Mouse (Mus musculus) splenic B cell, adult 2 months (primary cell): ENCODE measurements around the gene Mrpl19.

ENCODE experiments used
- DNase-seq: peaks from one replicate; pipeline ENCODE4 v3.0.0-alpha.2; 2011; ENCODE audit warnings: low read depth, low spot score
- H3K27me3 ChIP-seq: 2 replicates; pipeline ENCODE4 v1.6.1; 2012; ENCODE audit warnings: mild to moderate bottlenecking, low read length, moderate library complexity, mixed read lengths; ENCODE audit not compliant: control insufficient read depth, poor library complexity, insufficient read depth, severe bottlenecking
- H3K36me3 ChIP-seq: 2 replicates; pipeline ENCODE4 v1.6.1; 2012; ENCODE audit warnings: mild to moderate bottlenecking, low read length, moderate library complexity, mixed read lengths; ENCODE audit not compliant: control insufficient read depth, poor library complexity, insufficient read depth, severe bottlenecking

Gene Mrpl19

GRCm38 (mm10) chr6:81965296-81966067 lies at the start of gene Mrpl19:
TSS of gene Mrpl19 (minus strand) at chr6:81965958.
- Histone ChIP-seq H3K36me3 (peaks cover 6% of the 10 kb centered on the region), H3K27me3 (no peaks in the 10 kb centered on the region)
- DNase-seq: peak; percentile 92

- Histone ChIP-seq H3K36me3 (no peaks in the 10 kb centered on the region), H3K27me3 (no peaks in the 10 kb centered on the region)
- no peak for DNase-seq
Measured at GRCm38 (mm10) chr6:82012392-82012791, 46.6 kb upstream of the Mrpl19 start.

DNA sequence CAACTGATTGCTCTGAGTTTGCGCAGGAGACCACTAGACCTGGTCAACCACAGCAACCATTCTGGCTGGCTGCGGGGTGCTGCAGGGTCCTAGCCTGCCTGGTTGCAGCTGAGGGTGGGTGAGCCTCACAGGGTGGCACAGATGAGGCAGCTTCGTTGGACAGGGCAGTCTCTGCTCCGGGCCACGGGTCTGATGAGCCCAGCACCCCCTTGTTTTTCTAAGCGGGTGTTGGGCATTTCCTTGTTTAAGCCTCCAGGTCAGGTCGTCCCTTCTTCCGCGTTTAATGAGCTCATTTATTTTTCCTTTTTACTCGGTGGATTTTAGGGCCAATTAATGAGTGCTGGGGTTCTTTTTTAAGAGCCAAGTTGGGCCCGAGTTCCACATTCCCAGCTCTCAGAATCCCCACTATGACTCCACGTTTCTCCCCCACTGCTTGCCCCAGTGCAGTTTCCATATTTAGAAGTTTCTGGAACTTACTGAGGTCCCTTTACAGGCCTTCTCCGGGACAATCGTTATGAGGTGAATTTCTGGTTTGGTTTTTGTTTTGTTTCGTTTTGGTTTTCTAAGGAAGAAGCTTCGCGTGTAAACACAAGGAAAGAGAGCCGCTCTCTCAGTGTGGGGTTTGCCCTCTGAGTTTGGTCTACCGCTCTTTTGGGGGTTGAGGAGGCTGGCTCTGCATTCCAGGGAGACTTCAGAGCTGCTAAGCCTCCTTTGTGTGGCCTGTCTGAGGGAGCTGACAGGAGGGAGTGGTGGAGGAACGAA lies 24.5 kb upstream of the Mrpl19 start:
- Histone ChIP-seq H3K36me3 (no peaks in the 10 kb centered on the region), H3K27me3 (no peaks in the 10 kb centered on the region)
- no peak for DNase-seq

GRCm38 (mm10) chr6:81988341-81988740 lies 22.6 kb upstream of the Mrpl19 start:
- Histone ChIP-seq H3K36me3 (no peaks in the 10 kb centered on the region), H3K27me3 (no peaks in the 10 kb centered on the region)
- no peak for DNase-seq

GRCm38 (mm10) chr6:81987580-81987979 lies 21.8 kb upstream of the Mrpl19 start:
- H3K27me3 ChIP-seq: no peaks in the 10 kb centered on the region
- no peaks in the 10 kb centered on the region for H3K36me3 ChIP-seq
- no peak for DNase-seq

GRCm38 (mm10) chr6:81987010-81987409 lies 21.3 kb upstream of the Mrpl19 start:
- Histone ChIP-seq H3K27me3 (no peaks in the 10 kb centered on the region), H3K36me3 (no peaks in the 10 kb centered on the region)
- peak; percentile 72 for DNase-seq

- DNase-seq: no peak
- H3K27me3 ChIP-seq: no peaks in the 10 kb centered on the region
- no peaks in the 10 kb centered on the region for H3K36me3 ChIP-seq
Measured at GRCm38 (mm10) chr6:81986599-81986998, 20.8 kb upstream of the Mrpl19 start.

DNA sequence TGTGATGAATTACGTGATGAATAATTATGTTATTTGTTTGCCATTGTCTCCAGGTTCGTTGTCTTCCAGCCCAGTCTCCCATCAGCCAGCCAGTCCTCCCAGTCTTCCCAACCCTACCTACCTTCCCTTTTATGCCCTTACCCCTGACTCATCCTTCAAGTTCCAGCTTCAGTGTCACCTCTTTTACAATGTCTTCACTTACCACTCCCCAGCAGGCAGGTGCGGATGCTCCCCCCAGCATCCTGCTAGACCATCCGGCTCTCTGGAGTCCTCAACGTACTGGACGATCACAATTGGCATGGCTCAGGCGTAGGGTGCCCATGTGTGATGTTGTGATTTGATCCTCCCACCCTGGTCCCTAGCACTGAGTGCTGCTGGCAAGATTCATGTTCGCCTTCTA lies 20.4 kb upstream of the Mrpl19 start:
- H3K36me3 ChIP-seq: no peaks in the 10 kb centered on the region
- no peak for DNase-seq
- no peaks in the 10 kb centered on the region for H3K27me3 ChIP-seq

- no peak for DNase-seq
- Histone ChIP-seq H3K27me3 (no peaks in the 10 kb centered on the region), H3K36me3 (no peaks in the 10 kb centered on the region)
Measured at GRCm38 (mm10) chr6:81979286-81979685, 13.5 kb upstream of the Mrpl19 start.

DNA sequence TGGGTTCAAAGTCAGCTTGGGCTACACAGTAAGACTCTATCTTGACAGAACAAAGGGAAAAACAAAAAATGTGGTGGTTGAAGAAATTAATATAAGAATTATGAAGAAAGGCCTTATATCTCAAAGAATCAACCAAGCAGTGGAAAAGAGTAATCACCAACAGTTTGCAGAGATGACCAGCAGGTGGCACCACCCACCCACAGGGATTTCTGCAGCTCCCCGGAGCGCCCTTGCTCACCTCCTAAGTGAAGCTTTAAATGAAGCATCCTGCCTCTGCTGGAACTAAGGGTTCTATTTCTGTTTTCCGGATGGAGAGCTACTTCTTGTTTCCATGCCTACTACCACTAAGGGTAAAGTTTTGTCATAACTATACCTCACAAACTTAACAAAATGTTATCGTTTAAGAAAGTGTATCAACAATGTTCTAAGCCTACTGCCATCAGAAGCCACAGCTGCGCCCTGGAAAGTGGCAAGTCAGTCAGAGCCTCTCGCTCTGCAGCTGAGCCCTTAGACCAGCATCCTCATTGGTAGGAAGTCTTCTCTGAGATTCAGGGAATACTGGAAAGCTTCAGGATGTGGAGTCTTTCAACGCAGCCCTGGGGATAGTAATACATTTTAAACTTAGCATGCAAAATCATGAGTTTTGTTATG lies 10.3 kb upstream of the Mrpl19 start:
- DNase-seq: peak; percentile 70
- Histone ChIP-seq H3K27me3 (no peaks in the 10 kb centered on the region), H3K36me3 (no peaks in the 10 kb centered on the region)

DNA sequence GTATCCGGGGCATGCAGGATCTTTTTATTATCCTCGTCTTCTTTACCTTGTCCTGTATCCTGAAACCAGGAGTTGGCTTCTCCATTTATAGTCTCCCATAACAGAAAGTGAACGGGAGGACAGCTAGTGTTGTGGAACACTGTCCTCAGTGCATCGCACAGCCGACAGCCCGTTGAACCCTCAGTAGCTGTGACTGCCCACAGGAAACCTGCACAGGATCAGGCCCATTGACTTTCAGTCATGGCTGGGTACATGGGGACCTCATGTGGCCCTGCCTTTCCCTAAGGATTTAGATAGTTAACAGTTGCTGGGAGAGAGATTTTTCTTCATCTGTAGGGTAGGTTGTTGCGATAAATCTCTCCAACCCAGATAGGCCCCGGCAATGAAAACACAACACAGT lies 6.8 kb upstream of the Mrpl19 start:
- H3K27me3 ChIP-seq: no peaks in the 10 kb centered on the region
- no peaks in the 10 kb centered on the region for H3K36me3 ChIP-seq
- DNase-seq: no peak

DNA sequence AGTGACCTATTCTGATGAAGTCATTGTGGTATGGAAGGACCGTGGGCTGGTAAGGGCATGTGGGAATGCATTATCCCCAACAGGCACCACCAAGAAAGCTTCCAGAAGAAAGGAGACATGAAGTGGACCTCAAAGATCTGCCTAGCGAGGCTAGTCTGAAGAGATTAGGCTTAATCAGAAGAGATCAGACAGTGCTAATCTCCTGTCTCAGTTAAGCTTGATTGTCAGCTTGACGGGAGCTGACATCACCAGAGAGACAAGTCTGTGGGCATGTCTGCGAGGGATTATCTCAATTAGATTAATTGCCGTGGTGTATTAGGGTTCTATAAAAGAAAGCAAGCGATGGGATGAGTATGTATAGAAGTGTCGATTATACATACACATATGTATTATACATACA lies 5.4 kb upstream of the Mrpl19 start:
- Histone ChIP-seq H3K27me3 (no peaks in the 10 kb centered on the region), H3K36me3 (no peaks in the 10 kb centered on the region)
- no peak for DNase-seq

- DNase-seq: no peak
- Histone ChIP-seq H3K36me3 (peaks cover 5% of the 10 kb centered on the region), H3K27me3 (no peaks in the 10 kb centered on the region)
Measured at GRCm38 (mm10) chr6:81966068-81966544, 348 bp upstream of the Mrpl19 start.

- Histone ChIP-seq H3K27me3 (no peaks in the 10 kb centered on the region), H3K36me3 (peaks cover 6% of the 10 kb centered on the region)
- DNase-seq: no peak
Measured at GRCm38 (mm10) chr6:81960284-81960683, 5.5 kb downstream of the Mrpl19 start.

DNA sequence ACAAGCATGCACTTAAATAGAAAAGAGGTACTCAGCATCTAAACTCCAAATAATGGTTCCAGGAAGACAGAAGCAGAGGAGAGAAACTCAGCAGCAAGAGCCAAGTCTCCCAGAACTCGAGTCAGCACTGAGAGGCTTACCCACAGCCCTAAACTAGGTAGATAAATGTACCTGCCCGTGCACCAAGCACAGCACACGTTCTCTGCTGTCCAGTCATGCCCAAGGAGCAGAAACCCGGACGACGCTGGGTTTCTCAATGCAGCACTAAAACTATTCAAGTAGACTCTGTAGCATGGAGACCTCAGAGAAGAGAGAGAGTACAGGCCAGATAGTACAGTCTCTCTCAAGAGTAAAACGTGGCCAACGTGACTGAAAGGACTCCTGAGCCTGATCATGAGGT lies 5.9 kb downstream of the Mrpl19 start:
- Histone ChIP-seq H3K27me3 (no peaks in the 10 kb centered on the region), H3K36me3 (peaks cover 6% of the 10 kb centered on the region)
- DNase-seq: no peak
